Mouse (Mus musculus): Measurements from ENCODE around the gene Uvrag.

Uvrag gene

GRCm38 (mm10) chr7:99023931-99024330 is 117.0 kb downstream of the Uvrag start:
- DNase-seq (ENCODE audit: low read depth, low spot score): peak; percentile 93

- no peak for DNase-seq (ENCODE audit: low read depth, low spot score)
These were observed 119.7 kb downstream of the Uvrag start for GRCm38 (mm10) chr7:99021277-99021676.

GRCm38 (mm10) chr7:99020353-99020752 is 120.6 kb downstream of the Uvrag start:
- peak; percentile 23 for DNase-seq (ENCODE audit: low read depth, low spot score)

- DNase-seq (ENCODE audit: low read depth, low spot score): no peak
These were observed 123.6 kb downstream of the Uvrag start for GRCm38 (mm10) chr7:99017224-99017844.

GRCm38 (mm10) chr7:99015914-99016313 is 125.0 kb downstream of the Uvrag start:
- no peak for DNase-seq (ENCODE audit: low read depth, low spot score)

GRCm38 (mm10) chr7:99015419-99015818 is 125.5 kb downstream of the Uvrag start:
- no peak for DNase-seq (ENCODE audit: low read depth, low spot score)

GRCm38 (mm10) chr7:99014620-99015019 is 126.3 kb downstream of the Uvrag start:
- DNase-seq (ENCODE audit: low read depth, low spot score): no peak

- no peak for DNase-seq (ENCODE audit: low read depth, low spot score)
These were observed 133.2 kb downstream of the Uvrag start for GRCm38 (mm10) chr7:99007506-99008354.

- no peak for DNase-seq (ENCODE audit: low read depth, low spot score)
These were observed 137.7 kb downstream of the Uvrag start for GRCm38 (mm10) chr7:99003231-99003630.

- no peak for DNase-seq (ENCODE audit: low read depth, low spot score)
These were observed 142.2 kb downstream of the Uvrag start for GRCm38 (mm10) chr7:98998722-98999121.

GRCm38 (mm10) chr7:98997760-98998159 is 143.2 kb downstream of the Uvrag start:
- no peak for DNase-seq (ENCODE audit: low read depth, low spot score)

- DNase-seq (ENCODE audit: low read depth, low spot score): no peak
These were observed 144.2 kb downstream of the Uvrag start for GRCm38 (mm10) chr7:98996791-98997190.

- no peak for DNase-seq (ENCODE audit: low read depth, low spot score)
These were observed 145.7 kb downstream of the Uvrag start for GRCm38 (mm10) chr7:98995126-98995727.

GRCm38 (mm10) chr7:98994137-98994536 is 146.8 kb downstream of the Uvrag start:
- DNase-seq (ENCODE audit: low read depth, low spot score): no peak

GRCm38 (mm10) chr7:98993395-98993794 is 147.5 kb downstream of the Uvrag start:
- no peak for DNase-seq (ENCODE audit: low read depth, low spot score)

GRCm38 (mm10) chr7:98991204-98991761 is 149.7 kb downstream of the Uvrag start:
- no peak for DNase-seq (ENCODE audit: low read depth, low spot score)

- DNase-seq (ENCODE audit: low read depth, low spot score): no peak
These were observed 150.4 kb downstream of the Uvrag start for GRCm38 (mm10) chr7:98990510-98990909.

GRCm38 (mm10) chr7:98986962-98987441 is 153.9 kb downstream of the Uvrag start:
- DNase-seq (ENCODE audit: low read depth, low spot score): no peak

- DNase-seq (ENCODE audit: low read depth, low spot score): no peak
These were observed 155.0 kb downstream of the Uvrag start for GRCm38 (mm10) chr7:98985935-98986334.

- no peak for DNase-seq (ENCODE audit: low read depth, low spot score)
These were observed 155.5 kb downstream of the Uvrag start for GRCm38 (mm10) chr7:98985489-98985888.

- no peak for DNase-seq (ENCODE audit: low read depth, low spot score)
These were observed 156.6 kb downstream of the Uvrag start for GRCm38 (mm10) chr7:98984319-98984718.

- no peak for DNase-seq (ENCODE audit: low read depth, low spot score)
These were observed 157.9 kb downstream of the Uvrag start for GRCm38 (mm10) chr7:98983058-98983457.
